Mouse (Mus musculus) ES-E14 (cell line): ENCODE measurements around the gene AU022252. TPM values are rescaled to one million over a fixed set of nuclear protein-coding genes. Genes with fewer than 3 reads are reported as not detected.
"Not testable (repeated sequence)": the region's sequence is repeated elsewhere in the genome, so short reads cannot be mapped to it uniquely, and the experiment has no call there.

ENCODE experiments used
- DNase-seq: peaks from one replicate; pipeline ENCODE4 v3.0.0-alpha.2; 2013; ENCODE audit warnings: low read depth, low spot score
- H3K27ac ChIP-seq: 2 replicates; pipeline ENCODE4 v1.5.1; 2012; ENCODE audit warnings: low read depth, mild to moderate bottlenecking, low read length, moderate library complexity, mixed read lengths; ENCODE audit not compliant: poor library complexity, insufficient read depth, severe bottlenecking
- H3K36me3 ChIP-seq: 2 replicates; pipeline ENCODE4 v1.6.1; 2012; ENCODE audit warnings: mild to moderate bottlenecking, low read length, moderate library complexity, mixed read lengths; ENCODE audit not compliant: control insufficient read depth, poor library complexity, insufficient read depth, severe bottlenecking
- H3K4me1 ChIP-seq, 2 experiments: fragments of 150-350 bp in 1 of 2; sonication (generic) in 1 of 2; 2 replicates each; pipeline ENCODE4 v1.6.1; 2012; ENCODE audit warnings: low read length in 2 of 2, mild to moderate bottlenecking in 1 of 2, mixed read lengths in 1 of 2; ENCODE audit not compliant: control insufficient read depth in 2 of 2, insufficient read depth in 2 of 2, poor library complexity in 1 of 2
- H3K4me3 ChIP-seq, 2 experiments: fragments of 150-350 bp in 1 of 2; sonication (generic) in 1 of 2; 2 replicates each; pipeline ENCODE4 v1.5.1; 2012; ENCODE audit warnings: low read length in 2 of 2, low read depth in 1 of 2, mild to moderate bottlenecking in 1 of 2, mixed read lengths in 1 of 2; ENCODE audit not compliant: insufficient read depth in 1 of 2, poor library complexity in 1 of 2, severe bottlenecking in 1 of 2
- H3K9ac ChIP-seq: 2 replicates; pipeline ENCODE4 v1.6.1; 2012; ENCODE audit warnings: low read depth, mild to moderate bottlenecking, low read length, mixed read lengths; ENCODE audit not compliant: poor library complexity, insufficient read depth, severe bottlenecking
- H3K9me3 ChIP-seq: fragments of 150-350 bp; sonication (generic); 2 replicates; pipeline ENCODE4 v1.6.1; 2012; ENCODE audit warnings: low read depth, mild to moderate bottlenecking, low read length; ENCODE audit not compliant: control insufficient read depth, insufficient read depth
- CHD2 ChIP-seq: IDR thresholded peaks from 2 replicates; pipeline ENCODE4 v1.6.1; 2014; ENCODE audit warnings: mild to moderate bottlenecking, low read depth, low read length, inconsistent platforms
- HCFC1 ChIP-seq: IDR thresholded peaks from 2 replicates; pipeline ENCODE4 v1.6.1; 2012; ENCODE audit warnings: low read length, inconsistent platforms, borderline replicate concordance; ENCODE audit not compliant: insufficient read depth
- MAFK ChIP-seq: IDR thresholded peaks from 2 replicates; pipeline ENCODE4 v1.6.1; 2014; ENCODE audit warnings: mild to moderate bottlenecking, low read depth, low read length, inconsistent platforms; ENCODE audit not compliant: insufficient read depth
- ZC3H11A ChIP-seq: IDR thresholded peaks from 2 replicates; pipeline ENCODE4 v1.6.1; 2012; ENCODE audit warnings: low read depth, mild to moderate bottlenecking, inconsistent platforms, low read length, borderline replicate concordance
- ZNF384 ChIP-seq: IDR thresholded peaks from 2 replicates; pipeline ENCODE4 v1.6.1; 2012; ENCODE audit warnings: low read depth, low read length, inconsistent platforms
- in situ Hi-C, 2 experiments: fragments of 600-800 bp; cut with MboI; formaldehyde crosslinking; loops; one replicate each; pipeline ENCODE4 v1.15.1; 2025; ENCODE audit warnings: low sequenced_read_pairs in 2 of 2, inconsistent platforms in 1 of 2; ENCODE audit not compliant: unreplicated experiment in 2 of 2
- total RNA-seq: library from RNA; depleted of rRNA; stranded (reverse); fragments of 300-350 nt; gene quantifications from 2 replicates; pipeline ENCODE4 v1.2.3, GENCODE M21; 2012; rRNA removed

AU022252 gene
- total RNA-seq: 17.1 and 18.3 TPM in 2 replicates

- peak within 1 kb of the TSS; percentile 85 to 98 for H3K4me3 ChIP-seq
- no peaks in the 10 kb centered on the region for H3K9me3 ChIP-seq
- H3K36me3 ChIP-seq: peaks cover 3% of the 10 kb centered on the region; the same call in 1 of the 2 replicates
- peak within 1 kb of the TSS; percentile 95 for H3K9ac ChIP-seq
- peaks cover 0 to 4% of the 10 kb centered on the region in 2 experiments; a peak in 2 of 4 replicates for H3K4me1 ChIP-seq
- in situ Hi-C loops: no loop called here
- TF ChIP-seq HCFC1: peak; percentile 45; the same call in 1 of the 2 replicates
- no peak for TF ChIP-seq CHD2
- DNase-seq: peak; percentile 100
- no peak within 1 kb of the TSS for H3K27ac ChIP-seq
Observed at GRCm38 (mm10) chr4:119232410-119233255, at the start of gene AU022252, which contains the start of gene P3h1. Gene AU022252 (minus strand): TSS chr4:119232712. Gene P3h1 (plus strand): TSS chr4:119232915.

- H3K4me1 ChIP-seq, H3K27ac ChIP-seq, H3K9me3 ChIP-seq, H3K4me3 ChIP-seq, DNase-seq, in situ Hi-C loops, H3K9ac ChIP-seq: not testable (repeated sequence)
- H3K36me3 ChIP-seq: peaks cover 54% of the 10 kb centered on the region
Observed at GRCm38 (mm10) chr4:119278784-119279183, 46.3 kb upstream of the AU022252 start.

- DNase-seq: no peak
- Histone ChIP-seq H3K4me3 (no peak overlapping the region), H3K27ac (no peak overlapping the region), H3K36me3 (peaks cover 39% of the 10 kb centered on the region), H3K4me1 (no peaks in the 10 kb centered on the region), H3K9me3 (no peaks in the 10 kb centered on the region), H3K9ac (no peak overlapping the region)
- TF ChIP-seq ZNF384 (peak; percentile 80; the same call in 1 of the 2 replicates), HCFC1 (no peak), ZC3H11A (no peak)
- in situ Hi-C loops: no loop called here
Observed at GRCm38 (mm10) chr4:119275726-119276125, 43.2 kb upstream of the AU022252 start.

GRCm38 (mm10) chr4:119275226-119275625 is 42.7 kb upstream of the AU022252 start:
- no peak for DNase-seq
- H3K27ac ChIP-seq: no peak overlapping the region
- peaks cover 37% of the 10 kb centered on the region for H3K36me3 ChIP-seq
- H3K4me3 ChIP-seq: no peak overlapping the region
- H3K9me3 ChIP-seq: no peaks in the 10 kb centered on the region
- in situ Hi-C loops: no loop called here
- H3K9ac ChIP-seq: no peak overlapping the region
- TF ChIP-seq MAFK: no peak
- no peak for TF ChIP-seq ZC3H11A
- peak; percentile 59; the same call in 1 of the 2 replicates for TF ChIP-seq CHD2
- no peak for TF ChIP-seq ZNF384
- no peak for TF ChIP-seq HCFC1
- no peaks in the 10 kb centered on the region for H3K4me1 ChIP-seq

- no peak for TF ChIP-seq CHD2
- no peak for TF ChIP-seq ZNF384
- TF ChIP-seq HCFC1: no peak
- no peak for TF ChIP-seq ZC3H11A
- TF ChIP-seq MAFK: no peak
- no peak overlapping the region for H3K27ac ChIP-seq
- no peaks in the 10 kb centered on the region for H3K9me3 ChIP-seq
- peaks cover 35% of the 10 kb centered on the region for H3K36me3 ChIP-seq
- no peak overlapping the region for H3K9ac ChIP-seq
- H3K4me3 ChIP-seq: no peak overlapping the region
- in situ Hi-C loops: no loop called here
- no peak for DNase-seq
- no peaks in the 10 kb centered on the region for H3K4me1 ChIP-seq
Observed at GRCm38 (mm10) chr4:119274627-119275026, 42.1 kb upstream of the AU022252 start.
